Mouse (Mus musculus) embryonic fibroblast, embryonic 13.5 days (primary cell): ENCODE measurements around the gene Kctd8.

ENCODE experiments used
- CTCF ChIP-seq: IDR thresholded peaks from 2 replicates; pipeline ENCODE4 v1.5.1; 2011; ENCODE audit warnings: mild to moderate bottlenecking, control low read depth, low read length, moderate library complexity, borderline replicate concordance; ENCODE audit not compliant: insufficient read depth
- POLR2A ChIP-seq: IDR thresholded peaks from 2 replicates; pipeline ENCODE4 v1.6.1; 2011; ENCODE audit warnings: low read depth, mild to moderate bottlenecking, control low read depth, low read length, moderate library complexity

DNA sequence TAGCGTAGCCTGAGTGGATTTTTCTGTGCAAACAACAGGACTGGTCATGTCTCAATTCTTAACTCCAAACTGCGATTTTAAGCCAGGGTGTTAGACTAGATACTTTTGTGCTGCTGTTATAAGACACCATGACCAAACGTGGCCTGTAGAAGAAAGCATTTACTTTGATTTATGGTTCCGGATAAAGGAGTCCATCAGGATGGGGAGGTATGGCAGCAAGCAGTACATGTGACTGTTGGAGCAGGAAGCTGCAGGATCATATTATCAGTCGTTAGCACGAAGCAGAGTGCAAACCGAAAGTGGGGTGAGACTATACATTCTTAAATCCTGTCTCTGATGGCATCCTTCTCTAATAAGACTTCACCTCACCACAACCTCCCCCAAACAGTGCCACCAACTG lies 28.9 kb downstream of the Kctd8 start:
- no peak for TF ChIP-seq POLR2A
- TF ChIP-seq CTCF, result no peak
